Comparison of ENCODE assay signal across 13 mouse cellular contexts in genomic region chr5:111671762-111672161, GRCm38 (mm10).
DNase-seq lines count a peak whose midpoint lies in the region; ATAC-seq and TF ChIP-seq lines count a peak whose summit lies in the region.
"Had no signal": no experiment of that assay in that cellular context is flagged by ENCODE, and none has a peak within 500 bp of the region (broad histone marks: within the 10 kb centered on the region; RNA-seq: fewer than 3 reads in every experiment).

No protein-coding gene starts in this region.

- peaks cover 32% of the 10 kb centered on the region for H3K27me3 ChIP-seq in heart, embryonic 10.5 days (ENCODE audit: insufficient read depth, poor library complexity, severe bottlenecking)
- no peaks in the 10 kb centered on the region for H3K27me3 ChIP-seq in heart, adult 2 months (ENCODE audit: control insufficient read depth, insufficient read depth, low read length)
- H3K27me3 ChIP-seq in embryonic facial prominence, embryonic 13.5 days: no peaks in the 10 kb centered on the region; the same call in 1 of the 2 replicates
- H3K27me3 ChIP-seq in stomach, embryonic 15.5 days (replicated peaks): no peaks in the 10 kb centered on the region

- no peak for TF ChIP-seq EP300 in heart, adult 2 months (IDR thresholded peaks at IDR 0.05; ENCODE audit: insufficient read depth, low read depth, low read length)

- DNase-seq in heart, embryonic 10.5 days (ENCODE audit: low spot score): no peak
- no peak for DNase-seq in heart, adult 2 months
- peak; percentile 11 for DNase-seq in lung, postnatal 36 days
- no peak for DNase-seq in lung, postnatal 4 days
- no peak for DNase-seq in adipocyte (ENCODE audit: low spot score)
- DNase-seq: cerebellum, adult 9-10 months; kidney, adult 8-10 months; liver; lung, postnatal 14 days; right cerebral cortex, postnatal 14 days had no signal

- TF ChIP-seq CTCF in heart, adult 2 months (IDR thresholded peaks at IDR 0.05): no peak

- intact Hi-C loops in heart, adult 2 months (cut with DNase I): no loop called here

- no peaks in the 10 kb centered on the region for H3K36me3 ChIP-seq in heart, embryonic 10.5 days
- H3K36me3 ChIP-seq in heart, adult 2 months (ENCODE audit: control insufficient read depth, insufficient read depth, low read length): no peaks in the 10 kb centered on the region
- H3K36me3 ChIP-seq in embryonic facial prominence, embryonic 13.5 days: no peaks in the 10 kb centered on the region
- H3K36me3 ChIP-seq in stomach, embryonic 15.5 days: no peaks in the 10 kb centered on the region

- peaks cover 21% of the 10 kb centered on the region for H3K4me1 ChIP-seq in heart, embryonic 10.5 days
- H3K4me1 ChIP-seq in heart, adult 2 months (ENCODE audit: control insufficient read depth, insufficient read depth, low read length): peaks cover 7% of the 10 kb centered on the region
- H3K4me1 ChIP-seq in embryonic facial prominence, embryonic 13.5 days: peaks cover 48% of the 10 kb centered on the region
- peaks cover 24% of the 10 kb centered on the region for H3K4me1 ChIP-seq in stomach, embryonic 15.5 days

- H3K27ac ChIP-seq in heart, embryonic 10.5 days: peak overlapping the region; percentile 24; the same call in 1 of the 2 replicates
- H3K27ac ChIP-seq in heart, adult 2 months: no peak overlapping the region
- H3K27ac ChIP-seq in embryonic facial prominence, embryonic 13.5 days: peak overlapping the region; percentile 62
- H3K27ac ChIP-seq in stomach, embryonic 15.5 days: peak overlapping the region; percentile 57

- peaks cover 12% of the 10 kb centered on the region; the same call in 1 of the 2 replicates for H3K9me3 ChIP-seq in heart, embryonic 10.5 days
- H3K9me3 ChIP-seq in embryonic facial prominence, embryonic 13.5 days: peaks cover 7% of the 10 kb centered on the region
- H3K9me3 ChIP-seq in stomach, embryonic 15.5 days: no peaks in the 10 kb centered on the region

- no peak for ATAC-seq in embryonic facial prominence, embryonic 13.5 days (ENCODE audit: insufficient number of reproducible peaks, insufficient read depth, low FRiP score, low TSS enrichment, low read depth)
- no peak for ATAC-seq in stomach, embryonic 15.5 days (ENCODE audit: insufficient read depth, low FRiP score, low read depth)
- no peak for ATAC-seq in megakaryocyte, adult 5-6 weeks (ENCODE audit: poor library complexity, severe bottlenecking)

- 62% methylated on average over 6 of the region's 6 CpGs for WGBS in heart, embryonic 10.5 days
- 36% methylated on average over 6 of the region's 6 CpGs for WGBS in heart, adult 2 months
- 68% methylated on average over 6 of the region's 6 CpGs for WGBS in embryonic facial prominence, embryonic 13.5 days
- 37% methylated on average over 6 of the region's 6 CpGs for WGBS in stomach, embryonic 15.5 days

- H3K79me2 ChIP-seq in heart, adult 2 months (replicated peaks; ENCODE audit: control insufficient read depth, insufficient read depth, low read length): no peaks in the 10 kb centered on the region

- no peak for TF ChIP-seq POLR2A in heart, adult 2 months (IDR thresholded peaks at IDR 0.05; ENCODE audit: insufficient read depth, low read depth, low read length)

- no peak overlapping the region for H3K4me2 ChIP-seq in embryonic facial prominence, embryonic 13.5 days
- no peak overlapping the region for H3K4me2 ChIP-seq in stomach, embryonic 15.5 days

- H3K4me3 ChIP-seq in heart, embryonic 10.5 days: no peak overlapping the region
- no peak overlapping the region for H3K4me3 ChIP-seq in heart, adult 2 months
- no peak overlapping the region for H3K4me3 ChIP-seq in embryonic facial prominence, embryonic 13.5 days
- H3K4me3 ChIP-seq in stomach, embryonic 15.5 days (replicated peaks): no peak overlapping the region

- H3K9ac ChIP-seq in heart, adult 2 months (ENCODE audit: low read depth, low read length): no peak overlapping the region
- no peak overlapping the region for H3K9ac ChIP-seq in embryonic facial prominence, embryonic 13.5 days
- H3K9ac ChIP-seq in stomach, embryonic 15.5 days: no peak overlapping the region
